Mouse (Mus musculus) left cerebral cortex, postnatal 14 days (tissue): Measurements from ENCODE around the gene Mmgt2. TPM values are rescaled to one million over a fixed set of nuclear protein-coding genes. Genes with fewer than 3 reads are reported as not detected.

Experiments
- DNase-seq, 2 experiments: peaks; one replicate each; pipeline ENCODE4 v3.0.0; 2021 to 2022; ENCODE audit warnings: low spot score in 2 of 2, mixed read lengths in 1 of 2
- intact Hi-C: fragments of 180-260 bp; cut with DNase I; formaldehyde crosslinking; loops from one replicate; pipeline ENCODE4 v1.15.1; 2025
- total RNA-seq, 2 experiments: library from RNA; stranded (reverse); gene quantifications; 2 replicates each; pipeline ENCODE4 v1.2.3; 2021

The Mmgt2 gene
- total RNA-seq, 2 experiments from 2014 or later = 23.4 to 24.2 TPM

GRCm38 (mm10) chr11:62614876-62615410 lies 33.5 kb upstream of the Mmgt2 start:
- intact Hi-C loops = no loop called here

GRCm38 (mm10) chr11:62615456-62615855 lies 33.0 kb upstream of the Mmgt2 start:
- DNase-seq = no peak

More at GRCm38 (mm10) chr11:62614876-62615410, 33.5 kb upstream of the Mmgt2 start:
- DNase-seq = no peak

DNA sequence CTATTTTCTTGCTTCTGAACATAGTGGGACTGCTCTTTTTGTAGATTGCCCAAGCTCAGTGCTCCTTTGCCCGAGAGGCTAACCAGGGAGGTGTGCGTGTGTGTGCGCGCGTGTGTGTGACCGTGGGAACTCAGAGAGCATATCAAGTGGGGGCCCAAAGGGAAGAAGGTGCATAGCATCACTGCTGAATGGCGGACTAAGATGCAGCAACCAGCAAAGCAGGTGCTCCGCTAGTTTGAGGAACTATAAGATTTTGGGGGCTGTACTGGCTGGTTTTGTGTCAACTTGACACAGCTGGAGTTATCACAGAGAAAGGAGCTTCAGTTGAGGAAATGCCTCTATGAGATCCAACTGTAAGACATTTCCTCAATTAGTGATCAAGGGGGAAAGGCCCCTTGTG lies 27.4 kb upstream of the Mmgt2 start:
- intact Hi-C loops = no loop called here
- DNase-seq = no peak

More at GRCm38 (mm10) chr11:62615456-62615855, 33.0 kb upstream of the Mmgt2 start:
- intact Hi-C loops = no loop called here

- no peak for DNase-seq
- intact Hi-C loops = no loop called here
Observed at GRCm38 (mm10) chr11:62621586-62622283, 26.7 kb upstream of the Mmgt2 start.

- intact Hi-C loops = no loop called here
- DNase-seq = no peak
Observed at GRCm38 (mm10) chr11:62622850-62623249, 25.6 kb upstream of the Mmgt2 start.

- intact Hi-C loops = no loop called here
- peak; percentile 46 to 59 for DNase-seq
Observed at GRCm38 (mm10) chr11:62624341-62625291, 23.8 kb upstream of the Mmgt2 start.

- DNase-seq = no peak
- intact Hi-C loops = no loop called here
Observed at GRCm38 (mm10) chr11:62629352-62630224, 18.9 kb upstream of the Mmgt2 start.

- no peak for DNase-seq
- intact Hi-C loops = no loop called here
Observed at GRCm38 (mm10) chr11:62630225-62630821, 18.1 kb upstream of the Mmgt2 start.

DNA sequence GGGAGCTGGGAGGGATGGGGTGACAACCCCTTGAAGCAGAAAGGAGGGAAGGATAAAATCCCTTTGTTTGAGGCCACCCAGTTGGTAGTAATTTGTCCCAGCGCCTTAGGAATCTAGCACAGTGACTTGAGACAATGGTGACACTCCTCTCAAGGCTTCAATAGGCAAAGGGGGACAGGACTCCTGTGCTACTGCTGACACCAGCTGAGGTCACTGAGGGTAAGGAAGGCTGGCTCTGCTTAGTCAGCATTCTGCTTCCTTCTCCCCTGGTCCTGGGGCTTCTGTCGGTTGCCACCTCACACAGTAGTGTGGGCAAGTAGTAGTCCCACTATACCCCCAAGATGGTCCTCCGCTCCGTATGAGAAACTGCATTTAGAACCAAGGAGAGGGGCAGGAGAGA lies 17.3 kb upstream of the Mmgt2 start:
- no peak for DNase-seq
- intact Hi-C loops = no loop called here

GRCm38 (mm10) chr11:62635406-62635805 lies 13.1 kb upstream of the Mmgt2 start:
- DNase-seq = no peak
- intact Hi-C loops = no loop called here

GRCm38 (mm10) chr11:62636105-62636839 lies 12.2 kb upstream of the Mmgt2 start:
- intact Hi-C loops = no loop called here
- no peak for DNase-seq

DNA sequence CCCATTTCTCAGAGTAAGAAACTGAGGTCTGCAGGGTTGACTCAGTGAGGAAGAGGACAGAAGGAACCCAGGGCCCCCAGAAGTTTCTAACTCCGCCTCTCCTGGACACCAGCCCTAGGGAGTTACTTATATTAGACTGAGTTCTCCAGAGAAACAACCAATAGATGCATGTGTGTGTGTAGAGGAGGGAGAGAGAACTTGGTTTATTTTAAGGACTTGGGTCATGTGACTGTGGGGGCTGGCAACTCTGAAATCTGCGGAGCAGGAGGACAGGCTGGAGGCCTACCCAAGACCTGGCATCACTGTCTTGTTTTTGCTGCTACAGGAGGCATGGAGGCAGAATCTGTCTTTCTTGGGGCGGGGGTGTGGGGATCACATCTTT lies 11.6 kb upstream of the Mmgt2 start:
- intact Hi-C loops = no loop called here
- peak; percentile 63 to 86 for DNase-seq

GRCm38 (mm10) chr11:62637401-62637800 lies 11.1 kb upstream of the Mmgt2 start:
- DNase-seq = no peak

DNA sequence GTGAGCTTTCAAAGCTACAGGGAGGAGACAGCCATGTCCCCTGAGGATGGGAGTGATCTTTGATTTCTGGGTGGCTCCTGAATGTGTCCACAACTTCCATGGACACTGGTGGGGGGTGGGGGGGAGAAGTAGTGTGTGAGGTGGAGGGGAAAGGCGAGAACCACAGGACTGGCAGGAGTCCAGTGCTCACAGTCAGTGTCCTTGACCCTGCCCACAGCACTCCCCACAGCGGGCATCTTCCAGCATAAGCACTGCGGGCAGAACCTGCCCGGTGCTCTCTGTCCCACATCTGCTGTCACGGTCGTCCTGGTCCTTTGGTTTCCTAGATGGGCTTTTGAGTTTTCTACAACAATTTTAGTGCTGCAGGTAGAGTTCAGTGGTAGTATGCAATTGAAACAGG lies 10.7 kb upstream of the Mmgt2 start:
- intact Hi-C loops = no loop called here
- no peak for DNase-seq

More at GRCm38 (mm10) chr11:62637401-62637800, 11.1 kb upstream of the Mmgt2 start:
- intact Hi-C loops = no loop called here

DNA sequence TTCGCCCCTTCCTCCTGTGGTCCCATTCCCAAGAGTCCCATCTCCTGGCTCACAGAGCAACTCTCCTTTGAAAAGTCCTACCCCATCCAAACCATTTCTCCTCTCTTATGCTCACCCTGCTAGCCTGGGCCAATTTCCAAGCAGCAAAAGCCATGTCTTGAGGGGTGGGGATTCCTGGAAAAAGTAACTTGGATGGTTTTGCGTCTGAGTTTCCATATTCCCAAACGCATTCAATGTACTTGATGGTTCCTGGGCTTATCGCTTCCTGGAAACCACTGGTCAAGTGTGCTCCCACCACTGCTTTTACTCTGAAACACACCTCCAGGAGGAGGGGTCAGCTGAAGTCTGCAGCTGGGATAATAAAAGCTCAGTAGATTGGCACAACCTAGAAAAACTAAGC lies 10.1 kb upstream of the Mmgt2 start:
- intact Hi-C loops = no loop called here
- DNase-seq = no peak

- no peak for DNase-seq
- intact Hi-C loops = no loop called here
Observed at GRCm38 (mm10) chr11:62640378-62640777, 8.1 kb upstream of the Mmgt2 start.

- DNase-seq = no peak
- intact Hi-C loops = no loop called here
Observed at GRCm38 (mm10) chr11:62642023-62642844, 6.2 kb upstream of the Mmgt2 start.
